Mouse (Mus musculus) adrenal gland, adult (tissue): ENCODE measurements around the gene 4933425L06Rik.

Source experiments
- DNase-seq, 2 experiments: peaks; one replicate each; pipeline ENCODE4 v3.0.0; 2022 to 2023; ENCODE audit warnings: low spot score in 1 of 2; ENCODE audit not compliant: inconsistent age in 2 of 2

The 4933425L06Rik gene

GRCm38 (mm10) chr13:105081862-105082261 lies at the start of gene 4933425L06Rik:
4933425L06Rik (plus strand) TSS chr13:105082122.
- DNase-seq, result no peak

GRCm38 (mm10) chr13:105037816-105038215 lies 44.1 kb upstream of the 4933425L06Rik start:
- no peak for DNase-seq

DNA sequence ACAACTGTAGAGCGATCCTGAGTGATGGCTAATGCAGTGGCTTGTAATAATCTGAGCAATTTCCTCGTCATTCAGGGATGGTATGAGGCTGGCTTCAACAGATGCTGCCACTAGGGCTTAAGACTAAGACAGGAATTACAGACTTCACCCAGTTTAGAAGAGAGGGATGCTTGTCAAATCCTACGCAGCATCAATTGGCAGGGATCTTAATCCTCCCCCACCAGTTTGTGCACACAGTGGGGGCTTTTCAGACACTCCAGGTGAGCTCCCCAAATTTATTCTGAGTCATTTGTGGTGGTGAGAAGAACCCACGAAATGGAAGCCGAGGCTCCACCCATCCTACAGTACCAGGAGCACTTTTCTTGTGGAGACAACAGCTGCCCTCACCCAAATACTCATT lies 43.6 kb upstream of the 4933425L06Rik start:
- no peak for DNase-seq

- DNase-seq, result no peak
These were observed 38.0 kb upstream of the 4933425L06Rik start for GRCm38 (mm10) chr13:105043882-105044281.

GRCm38 (mm10) chr13:105047377-105047776 lies 34.5 kb upstream of the 4933425L06Rik start:
- DNase-seq, result no peak

DNA sequence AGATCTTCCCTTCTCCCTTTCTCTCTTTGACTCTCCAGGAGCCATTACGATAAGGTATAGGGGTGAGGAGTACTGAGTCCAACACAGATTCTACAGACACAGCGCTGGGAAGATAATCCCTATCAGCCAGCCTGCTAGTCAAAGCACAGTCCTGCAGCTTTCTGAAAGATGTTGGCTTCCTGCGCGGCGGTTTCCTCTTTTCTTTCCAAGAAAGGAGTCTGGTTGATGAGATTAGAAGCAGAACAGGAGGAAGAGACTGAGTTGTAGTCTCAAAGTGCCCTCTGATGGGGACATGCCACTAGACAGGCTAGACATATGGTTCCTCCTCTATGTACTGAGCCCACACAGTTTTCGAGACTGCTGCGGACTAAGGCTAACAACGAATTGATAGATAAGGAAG lies 33.3 kb upstream of the 4933425L06Rik start:
- DNase-seq, result no peak

- DNase-seq, result no peak
These were observed 30.5 kb upstream of the 4933425L06Rik start for GRCm38 (mm10) chr13:105051432-105051831.

- DNase-seq, result peak in 1 of 2 experiments; percentile 47
These were observed 28.3 kb upstream of the 4933425L06Rik start for GRCm38 (mm10) chr13:105053618-105054017.

DNA sequence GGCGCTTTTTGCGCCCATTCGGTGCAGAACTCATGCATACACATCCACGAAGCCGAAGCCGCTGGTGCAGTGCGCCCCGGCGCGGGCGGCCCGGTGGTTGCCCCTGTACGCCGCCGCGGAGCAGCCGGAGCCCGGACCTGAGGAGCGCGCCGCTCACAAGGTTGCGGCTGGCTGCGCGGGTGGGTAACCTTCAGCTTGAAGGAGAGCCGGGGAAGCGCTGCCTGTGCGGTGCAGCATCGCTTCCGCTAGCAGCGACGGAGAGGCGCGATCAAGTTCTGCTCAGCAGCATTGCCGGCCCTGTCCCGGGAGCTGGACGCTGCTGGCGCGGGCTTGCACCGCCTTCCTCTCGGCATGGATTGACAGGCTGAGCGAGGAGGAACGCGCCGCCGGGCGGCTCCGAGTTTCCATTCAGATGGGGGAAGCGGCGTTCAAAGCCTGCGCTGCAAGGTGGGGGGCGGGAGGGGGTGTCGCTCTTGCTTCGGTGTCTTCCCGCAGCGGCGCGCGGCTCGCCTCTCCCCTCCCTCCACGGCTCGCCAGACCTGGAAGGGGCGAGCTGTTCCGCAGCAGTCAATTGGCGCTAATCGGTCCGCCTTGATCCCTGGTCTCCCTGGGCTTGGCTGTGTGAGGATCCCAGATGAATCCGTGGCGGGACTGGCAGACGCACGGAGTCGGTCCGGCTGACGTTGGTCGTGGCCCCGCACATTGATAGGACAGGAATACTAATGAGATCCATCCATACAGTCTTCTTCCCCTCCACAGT lies 27.6 kb upstream of the 4933425L06Rik start, which contains the start of gene Rgs7bp:
Gene Rgs7bp, minus strand, starts transcription at position 750 of the 760 bp plus-strand sequence.
- DNase-seq, result peak; percentile 57 to 88

DNA sequence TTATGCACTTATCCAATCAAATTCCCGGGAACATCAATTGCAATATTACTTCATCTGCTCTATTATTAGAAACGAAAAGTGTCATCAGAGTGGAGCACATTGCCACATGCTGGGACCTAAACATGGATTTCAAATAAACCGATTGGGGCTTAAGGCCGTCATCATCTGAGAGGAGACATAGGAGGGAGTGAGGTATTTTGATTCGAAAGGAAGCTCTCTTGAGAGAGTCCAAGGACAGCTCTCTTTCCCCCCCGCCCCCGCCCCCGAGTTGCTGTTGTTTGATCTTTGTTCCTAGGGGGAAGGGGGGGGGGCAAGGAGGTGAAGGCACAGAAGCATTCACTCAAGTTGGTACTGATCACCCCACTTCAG lies 27.0 kb upstream of the 4933425L06Rik start:
- DNase-seq, result no peak

DNA sequence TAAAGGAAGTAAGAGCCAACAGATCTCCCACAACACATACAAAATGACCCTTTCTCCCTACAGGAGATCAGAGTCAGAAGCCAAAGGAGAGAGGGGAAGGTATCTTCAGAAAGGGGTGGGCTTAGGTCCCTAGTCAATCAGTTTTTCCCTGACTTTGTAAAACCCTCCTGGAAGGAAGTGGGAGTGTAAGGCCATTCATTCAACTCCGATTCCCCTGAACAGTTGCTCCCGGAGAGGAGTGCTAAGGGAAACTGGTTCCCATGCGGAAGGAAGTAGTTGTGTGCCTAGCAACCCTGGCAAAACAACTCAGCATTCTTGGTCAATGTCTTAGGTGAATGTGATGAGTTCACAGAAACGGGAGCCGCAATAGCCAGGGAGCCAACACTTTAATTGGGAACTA lies 26.5 kb upstream of the 4933425L06Rik start:
- peak in 1 of 2 experiments; percentile 32 for DNase-seq

DNA sequence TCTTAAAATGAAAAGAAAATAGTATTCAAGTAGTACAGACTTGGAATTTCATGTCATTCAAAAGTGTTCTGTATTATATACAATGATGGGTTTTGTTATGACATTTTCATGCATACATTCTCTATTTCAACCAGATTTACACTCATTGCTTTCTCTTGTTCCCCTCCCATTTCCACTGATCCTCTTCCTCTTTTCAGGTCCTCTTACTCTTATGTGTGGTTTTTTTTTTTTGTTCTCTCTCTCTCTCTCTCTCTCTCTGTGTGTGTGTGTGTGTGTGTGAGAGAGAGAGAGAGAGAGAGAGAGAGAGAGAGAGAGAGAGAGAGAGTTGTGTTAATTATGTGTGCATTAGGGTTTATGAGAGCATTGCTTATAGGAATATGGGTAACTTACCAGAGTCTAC lies 15.8 kb upstream of the 4933425L06Rik start:
- no peak for DNase-seq

GRCm38 (mm10) chr13:105066890-105067845 lies 14.8 kb upstream of the 4933425L06Rik start:
- no peak for DNase-seq

DNA sequence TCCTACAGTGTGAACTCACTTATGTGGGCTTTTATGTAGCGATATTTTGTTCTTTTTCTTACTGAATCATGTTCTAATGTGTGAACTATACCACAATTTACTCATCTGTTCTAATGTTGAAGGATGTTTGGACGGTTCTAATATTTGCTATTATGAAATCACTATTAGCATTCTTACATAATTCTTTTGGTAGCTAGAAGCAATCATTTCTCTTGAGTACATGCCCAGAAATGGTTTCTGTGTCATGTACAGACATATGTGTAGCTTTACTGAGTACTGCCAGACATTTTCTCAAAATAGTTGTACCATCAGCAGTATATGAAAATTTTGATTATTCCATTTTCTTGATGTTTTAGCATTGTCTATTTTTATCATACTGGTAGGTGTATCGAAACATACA lies 7.4 kb downstream of the 4933425L06Rik start:
- no peak for DNase-seq

GRCm38 (mm10) chr13:105096316-105096715 lies 14.4 kb downstream of the 4933425L06Rik start:
- no peak for DNase-seq

DNA sequence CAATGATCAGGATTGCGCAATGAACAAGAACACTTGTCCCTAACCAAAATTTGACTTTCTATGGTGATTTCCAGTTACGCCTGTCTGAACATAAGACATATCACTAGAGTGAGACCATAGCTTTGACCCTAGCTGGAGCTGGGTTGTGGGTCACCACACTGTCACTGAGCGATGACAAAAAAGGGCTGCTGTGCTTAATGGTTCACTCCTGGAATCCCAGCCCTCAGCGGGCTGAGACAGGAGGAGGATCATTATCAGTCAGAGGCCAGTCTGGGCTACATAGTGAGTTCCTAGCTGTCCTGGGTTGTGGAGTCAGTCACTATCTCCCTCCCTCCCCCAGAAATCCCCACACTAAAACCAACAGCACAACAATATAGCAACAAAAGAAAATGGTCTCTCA lies 18.8 kb downstream of the 4933425L06Rik start:
- no peak for DNase-seq

- DNase-seq, result no peak
These were observed 22.5 kb downstream of the 4933425L06Rik start for GRCm38 (mm10) chr13:105104385-105104784.

DNA sequence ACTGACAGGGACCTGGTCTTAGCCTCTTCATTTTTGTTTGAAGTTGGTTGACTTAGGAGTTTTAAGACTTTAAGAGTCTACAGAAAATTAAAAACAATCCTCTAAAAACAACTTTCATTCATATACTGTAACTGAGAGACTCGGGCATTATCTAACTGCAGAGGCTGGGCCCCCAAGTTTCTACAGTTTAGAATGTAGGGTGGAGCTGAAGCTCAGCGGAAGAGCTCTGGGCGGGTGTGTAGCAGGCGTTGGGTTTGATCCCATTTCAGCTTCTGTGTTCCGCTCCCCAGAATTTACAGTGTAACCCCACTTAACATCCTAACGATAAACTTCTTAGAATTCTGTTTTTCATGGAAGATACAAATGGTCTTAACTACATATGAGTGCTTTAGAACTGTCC lies 29.7 kb downstream of the 4933425L06Rik start:
- no peak for DNase-seq

DNA sequence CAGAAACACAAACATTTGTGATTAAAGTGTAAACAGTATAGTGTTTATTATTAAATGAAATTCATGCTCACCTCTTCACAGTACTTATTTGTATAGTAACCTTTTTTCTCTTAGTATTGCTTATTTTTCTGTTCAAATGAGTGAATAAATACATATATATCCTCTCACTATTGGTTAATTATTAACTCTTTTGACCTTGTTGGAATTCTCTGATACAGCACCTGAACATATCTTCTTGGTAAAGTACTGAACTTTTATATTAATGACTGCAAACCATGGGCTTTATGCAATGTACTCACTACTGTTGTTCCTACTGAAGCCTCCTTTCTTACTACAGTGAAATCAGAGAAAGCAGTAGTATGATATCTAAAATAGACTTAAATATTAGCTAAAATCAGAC lies 39.7 kb downstream of the 4933425L06Rik start:
- no peak for DNase-seq

GRCm38 (mm10) chr13:105122092-105122491 lies 40.2 kb downstream of the 4933425L06Rik start:
- DNase-seq, result no peak

- DNase-seq, result no peak
These were observed 48.2 kb downstream of the 4933425L06Rik start for GRCm38 (mm10) chr13:105130080-105130479.

- DNase-seq, result no peak
These were observed 50.4 kb downstream of the 4933425L06Rik start for GRCm38 (mm10) chr13:105132370-105132769.
